Mouse (Mus musculus) limb, embryonic 10.5 days (tissue): ENCODE data around the gene Ptprg. TPM values are rescaled to one million over a fixed set of nuclear protein-coding genes. Genes with fewer than 3 reads are reported as not detected.

Experiments
- DNase-seq: peaks from one replicate; pipeline ENCODE4 v3.0.0-alpha.2; 2017; ENCODE audit warnings: low spot score
- H3K27ac ChIP-seq: fragments of 300-500 bp; sonication (generic); 2 replicates; pipeline ENCODE4 v1.5.1; 2016; ENCODE audit warnings: mild to moderate bottlenecking
- H3K27me3 ChIP-seq: fragments of 300-500 bp; sonication (generic); 2 replicates; pipeline ENCODE4 v1.6.1; 2016; ENCODE audit warnings: low read depth, mild to moderate bottlenecking; ENCODE audit not compliant: poor library complexity, severe bottlenecking
- H3K36me3 ChIP-seq: fragments of 300-500 bp; sonication (generic); 2 replicates; pipeline ENCODE4 v1.6.1; 2016; ENCODE audit warnings: mild to moderate bottlenecking, moderate library complexity
- H3K4me1 ChIP-seq: fragments of 300-500 bp; sonication (generic); 2 replicates; pipeline ENCODE4 v1.6.1; 2016
- H3K4me3 ChIP-seq: fragments of 300-500 bp; sonication (generic); 2 replicates; pipeline ENCODE4 v1.5.1; 2016; ENCODE audit warnings: mild to moderate bottlenecking, moderate library complexity
- H3K9me3 ChIP-seq: fragments of 300-500 bp; sonication (generic); replicated peaks from 2 replicates; pipeline ENCODE4 v1.6.1; 2016; ENCODE audit warnings: mild to moderate bottlenecking
- WGBS: fragments of 180-500 bp; shearing (Covaris S2); methylation state at CpG from one replicate; pipeline ENCODE4 v1.1.7; 2016; 5-methylcytosine and 5-hydroxymethylcytosine counted together
- polyA plus RNA-seq: library from polyadenylated mRNA; unstranded; fragments of >200 nt; fragmentation: Nextera tagmentation; extraction: Ambion mirVana; gene quantifications from 2 replicates; pipeline ENCODE4 v1.2.1, GENCODE M21; 2016

Gene Ptprg
- polyA plus RNA-seq, 1 experiment from 2014 or later: 40.3 TPM

DNA sequence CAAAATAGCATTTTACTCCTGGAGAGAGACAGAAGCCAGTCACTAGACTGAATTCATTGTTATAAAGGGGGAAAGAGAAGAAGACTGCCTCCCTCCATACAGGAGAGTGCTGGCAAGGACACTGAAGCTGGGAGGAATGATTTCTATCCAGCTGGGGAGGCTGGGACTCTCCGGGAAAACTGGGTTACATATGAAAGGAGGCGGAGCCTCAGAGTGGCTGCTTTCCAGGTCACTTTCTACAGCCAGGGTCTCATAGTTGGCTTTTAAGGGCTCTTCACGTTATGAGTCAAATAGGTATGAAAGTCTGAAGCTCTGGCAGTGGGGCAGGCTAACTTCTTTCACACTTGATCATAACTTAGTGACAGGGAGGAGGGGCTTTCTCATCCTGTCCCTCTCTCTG lies 129.1 kb downstream of the Ptprg start:
- H3K9me3 ChIP-seq: no peaks in the 10 kb centered on the region
- no peaks in the 10 kb centered on the region for H3K27me3 ChIP-seq
- WGBS: 26% methylated on average over 3 of the region's 3 CpGs
- no peaks in the 10 kb centered on the region for H3K36me3 ChIP-seq
- peak overlapping the region; percentile 64 for H3K27ac ChIP-seq
- peaks cover 45% of the 10 kb centered on the region for H3K4me1 ChIP-seq
- H3K4me3 ChIP-seq: no peak overlapping the region
- DNase-seq: no peak

GRCm38 (mm10) chr14:11683386-11684081 lies 130.2 kb downstream of the Ptprg start:
- Histone ChIP-seq H3K27ac (peak overlapping the region; percentile 64), H3K9me3 (no peaks in the 10 kb centered on the region), H3K4me1 (peaks cover 53% of the 10 kb centered on the region), H3K36me3 (no peaks in the 10 kb centered on the region), H3K27me3 (no peaks in the 10 kb centered on the region), H3K4me3 (no peak overlapping the region)
- peak; percentile 50 for DNase-seq
- 18% methylated on average over 10 of the region's 10 CpGs for WGBS

DNA sequence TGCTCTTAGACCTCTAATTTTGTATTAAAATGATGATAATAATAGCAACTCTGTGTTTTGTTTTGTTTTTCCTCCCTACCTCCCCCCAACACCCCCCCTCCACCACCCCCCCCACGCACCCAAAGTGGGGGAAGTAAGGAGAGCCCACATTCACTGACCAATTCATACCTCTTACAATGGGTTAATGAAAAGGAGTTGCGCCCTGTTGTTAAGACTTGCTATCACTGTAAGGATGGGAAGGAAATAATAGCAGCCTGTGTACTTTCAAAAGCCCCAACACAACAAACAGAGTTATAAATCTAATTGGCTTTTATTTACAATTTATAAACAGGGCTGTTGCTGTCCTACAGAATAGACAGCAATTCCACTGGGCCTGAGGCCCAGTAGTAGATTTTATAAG lies 130.8 kb downstream of the Ptprg start:
- H3K4me3 ChIP-seq: no peak overlapping the region
- WGBS: 38% methylated on average over 2 of the region's 2 CpGs
- no peaks in the 10 kb centered on the region for H3K36me3 ChIP-seq
- H3K9me3 ChIP-seq: no peaks in the 10 kb centered on the region
- peak overlapping the region; percentile 64; the same call in 1 of the 2 replicates for H3K27ac ChIP-seq
- no peak for DNase-seq
- peaks cover 57% of the 10 kb centered on the region for H3K4me1 ChIP-seq
- no peaks in the 10 kb centered on the region for H3K27me3 ChIP-seq

DNA sequence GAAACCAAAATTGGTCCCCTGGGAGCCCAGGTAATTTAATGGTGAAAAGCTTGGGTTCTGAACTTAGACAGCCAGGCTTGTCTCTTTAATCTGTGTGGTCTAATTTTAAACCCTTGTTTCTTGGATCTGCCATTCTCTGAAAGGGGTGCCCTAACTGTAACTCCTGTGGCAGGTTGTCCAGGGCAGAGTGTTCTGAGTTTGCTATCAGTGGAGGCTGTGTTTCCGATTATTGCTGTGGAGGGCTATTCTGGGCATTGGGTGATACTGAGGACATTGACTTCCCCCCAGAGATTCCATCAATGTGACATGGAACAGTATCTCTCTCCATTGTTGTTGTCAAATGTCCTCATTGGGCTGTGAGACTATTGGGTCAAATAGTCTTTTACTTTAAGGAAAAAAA lies 134.2 kb downstream of the Ptprg start:
- H3K4me3 ChIP-seq: no peak overlapping the region
- WGBS: 68% methylated on average over 1 of the region's 1 CpGs
- H3K36me3 ChIP-seq: no peaks in the 10 kb centered on the region
- peaks cover 41% of the 10 kb centered on the region for H3K4me1 ChIP-seq
- H3K27ac ChIP-seq: no peak overlapping the region
- no peaks in the 10 kb centered on the region for H3K27me3 ChIP-seq
- no peak for DNase-seq
- H3K9me3 ChIP-seq: no peaks in the 10 kb centered on the region

GRCm38 (mm10) chr14:11688142-11688541 lies 134.8 kb downstream of the Ptprg start:
- DNase-seq: no peak
- H3K36me3 ChIP-seq: no peaks in the 10 kb centered on the region
- WGBS: 61% methylated on average over 6 of the region's 6 CpGs
- H3K4me3 ChIP-seq: no peak overlapping the region
- no peaks in the 10 kb centered on the region for H3K27me3 ChIP-seq
- no peak overlapping the region for H3K27ac ChIP-seq
- no peaks in the 10 kb centered on the region for H3K9me3 ChIP-seq
- H3K4me1 ChIP-seq: peaks cover 35% of the 10 kb centered on the region

GRCm38 (mm10) chr14:11690066-11690465 lies 136.7 kb downstream of the Ptprg start:
- 95% methylated on average over 1 of the region's 1 CpGs for WGBS
- no peaks in the 10 kb centered on the region for H3K9me3 ChIP-seq
- no peaks in the 10 kb centered on the region for H3K36me3 ChIP-seq
- H3K27me3 ChIP-seq: no peaks in the 10 kb centered on the region
- H3K4me1 ChIP-seq: peaks cover 18% of the 10 kb centered on the region
- DNase-seq: no peak
- no peak overlapping the region for H3K4me3 ChIP-seq
- no peak overlapping the region for H3K27ac ChIP-seq

DNA sequence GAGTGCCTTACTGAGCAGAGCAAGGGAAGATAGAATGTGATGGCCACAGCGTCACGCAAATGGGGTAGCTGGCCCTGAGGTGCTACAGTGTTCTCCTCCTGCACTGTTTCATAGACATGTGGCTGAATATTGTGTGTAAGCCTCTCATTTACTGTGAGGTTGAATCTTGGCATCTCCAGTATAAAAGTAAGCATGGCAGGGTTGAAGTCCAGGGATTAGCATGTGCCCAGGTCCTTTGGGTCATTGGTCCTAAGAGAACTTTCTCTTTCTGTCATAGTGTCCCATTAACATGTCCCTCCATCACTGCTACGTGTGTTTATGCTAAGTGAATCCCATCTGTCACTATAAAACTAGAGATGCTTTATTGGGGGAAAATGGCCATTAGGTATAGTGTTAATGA lies 138.2 kb downstream of the Ptprg start:
- Histone ChIP-seq H3K4me1 (peaks cover 21% of the 10 kb centered on the region), H3K4me3 (no peak overlapping the region), H3K27me3 (no peaks in the 10 kb centered on the region), H3K9me3 (no peaks in the 10 kb centered on the region), H3K36me3 (no peaks in the 10 kb centered on the region), H3K27ac (no peak overlapping the region)
- 82% methylated on average over 3 of the region's 3 CpGs for WGBS
- DNase-seq: no peak

DNA sequence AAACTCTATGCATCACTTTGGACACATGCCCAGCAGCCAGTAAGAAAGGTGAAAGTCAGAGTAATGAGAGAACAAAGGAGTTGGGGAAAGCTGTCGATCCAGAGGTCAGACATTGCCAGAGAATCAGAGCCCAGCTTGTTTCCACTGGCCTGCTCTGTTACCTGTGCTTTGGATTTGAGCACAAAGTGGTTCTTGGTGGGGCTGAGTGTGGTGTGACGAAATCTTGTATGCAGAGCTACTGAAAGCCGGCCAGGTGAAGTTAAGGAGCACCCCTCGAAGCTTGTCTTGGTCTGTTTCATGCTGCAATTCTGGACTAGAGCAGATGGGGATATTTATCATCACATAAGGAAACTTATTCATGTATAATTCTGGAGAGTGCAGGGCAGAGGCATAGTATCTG lies 145.5 kb downstream of the Ptprg start:
- 84% methylated on average over 4 of the region's 4 CpGs for WGBS
- Histone ChIP-seq H3K9me3 (no peaks in the 10 kb centered on the region), H3K27ac (no peak overlapping the region), H3K4me3 (no peak overlapping the region), H3K27me3 (no peaks in the 10 kb centered on the region), H3K36me3 (no peaks in the 10 kb centered on the region), H3K4me1 (peaks cover 60% of the 10 kb centered on the region)
- DNase-seq: no peak

DNA sequence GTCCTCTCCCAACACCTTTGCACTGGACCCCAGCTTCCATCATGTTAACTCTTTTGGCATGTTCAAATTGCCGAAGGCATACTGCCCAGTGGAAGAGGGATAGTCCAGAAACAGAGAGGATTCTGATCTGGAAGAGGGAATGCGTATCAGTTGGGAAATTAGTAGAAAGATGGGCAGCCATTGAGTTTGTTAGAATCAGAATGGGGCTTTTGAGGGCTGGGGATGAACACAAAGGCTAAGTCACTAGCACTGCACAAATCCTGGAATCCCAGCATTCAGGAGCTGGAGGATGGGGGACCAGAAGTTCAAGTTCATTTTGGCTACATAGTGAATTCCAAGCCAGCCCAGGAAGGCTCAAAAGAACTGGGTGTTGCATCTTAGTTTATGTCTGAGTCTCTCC lies 146.3 kb downstream of the Ptprg start:
- no peaks in the 10 kb centered on the region for H3K27me3 ChIP-seq
- 91% methylated on average over 2 of the region's 2 CpGs for WGBS
- no peak for DNase-seq
- H3K9me3 ChIP-seq: no peaks in the 10 kb centered on the region
- H3K36me3 ChIP-seq: no peaks in the 10 kb centered on the region
- H3K27ac ChIP-seq: no peak overlapping the region
- H3K4me1 ChIP-seq: peaks cover 62% of the 10 kb centered on the region
- no peak overlapping the region for H3K4me3 ChIP-seq

DNA sequence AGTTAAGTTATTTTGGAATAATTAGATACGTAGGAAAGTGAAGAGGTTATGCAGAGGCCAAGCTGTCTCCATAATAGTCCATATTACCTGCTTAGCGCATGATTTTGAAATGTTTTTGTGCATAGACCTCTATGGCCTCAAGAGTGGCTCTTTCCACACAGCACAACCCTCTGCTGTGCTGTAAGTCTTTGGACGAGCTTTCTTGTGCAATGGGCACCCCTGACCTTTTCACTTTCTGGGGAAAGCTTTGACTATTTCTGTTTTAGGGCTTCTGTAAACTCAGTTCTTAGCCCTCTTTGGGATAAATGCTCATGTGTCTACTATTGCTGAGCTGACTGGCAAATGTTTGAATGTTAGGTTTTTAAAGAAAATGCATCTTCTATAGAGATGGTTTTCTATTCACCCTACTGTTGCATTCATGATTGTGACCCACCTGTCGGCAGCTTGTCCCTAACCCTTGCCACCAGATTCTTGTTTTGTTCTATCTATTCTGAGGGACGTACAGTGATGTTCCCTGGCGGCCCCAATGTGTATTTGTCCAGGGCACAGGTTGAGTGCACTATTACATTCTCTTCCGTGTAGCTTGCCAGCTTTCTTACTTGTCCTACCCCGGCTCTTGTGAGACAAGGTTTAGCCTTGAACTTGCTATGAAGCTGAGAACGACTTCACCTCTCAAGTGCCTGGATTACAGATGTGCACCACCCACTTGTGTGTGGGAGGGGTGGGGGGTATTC lies 148.4 kb downstream of the Ptprg start:
- peak overlapping the region; percentile 82; the same call in 1 of the 2 replicates for H3K27ac ChIP-seq
- H3K27me3 ChIP-seq: no peaks in the 10 kb centered on the region
- peaks cover 65% of the 10 kb centered on the region for H3K4me1 ChIP-seq
- 85% methylated on average over 9 of the region's 9 CpGs for WGBS
- H3K36me3 ChIP-seq: no peaks in the 10 kb centered on the region
- no peak for DNase-seq
- no peak overlapping the region for H3K4me3 ChIP-seq
- H3K9me3 ChIP-seq: no peaks in the 10 kb centered on the region

DNA sequence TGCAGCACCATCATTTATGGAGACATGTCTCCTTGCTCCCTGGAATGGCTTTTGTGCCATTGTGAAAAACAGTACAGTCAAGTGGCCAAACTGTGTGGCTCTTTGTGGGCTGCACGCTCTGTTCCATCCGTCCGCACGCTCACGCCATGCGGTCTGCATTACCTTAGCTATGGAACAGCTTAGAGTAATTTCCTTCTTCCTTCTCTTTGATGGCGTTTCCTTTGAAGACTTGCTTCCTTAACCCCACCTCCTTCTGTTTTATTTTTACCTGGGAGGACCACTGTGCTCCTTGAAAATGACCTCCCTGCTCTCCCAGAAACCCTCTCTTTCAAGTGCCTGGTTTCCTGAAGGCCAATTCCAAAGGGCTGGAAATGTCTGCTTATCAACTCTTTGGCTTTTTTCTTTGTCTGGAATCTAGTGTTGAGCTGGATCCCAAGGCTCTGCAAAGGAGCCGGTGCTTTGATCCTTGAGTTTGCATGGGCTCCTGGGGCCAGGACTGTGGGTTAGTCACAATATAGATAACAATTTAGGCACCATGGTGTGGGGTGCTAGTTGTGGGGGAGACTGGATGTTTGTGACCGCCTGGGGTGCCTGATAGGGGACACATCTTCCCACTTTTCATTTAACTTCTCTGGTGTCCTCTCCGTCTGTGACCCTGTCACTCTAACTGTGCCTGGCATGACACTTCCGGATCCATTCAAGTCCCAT lies 149.6 kb downstream of the Ptprg start:
- Histone ChIP-seq H3K27ac (peak overlapping the region; percentile 82), H3K36me3 (no peaks in the 10 kb centered on the region), H3K4me3 (0 out of 2 replicates have a peak overlapping the region, but pooled peaks have one; percentile 13), H3K27me3 (no peaks in the 10 kb centered on the region), H3K4me1 (peaks cover 62% of the 10 kb centered on the region), H3K9me3 (no peaks in the 10 kb centered on the region)
- DNase-seq: peak; percentile 63
- WGBS: 32% methylated on average over 11 of the region's 11 CpGs

DNA sequence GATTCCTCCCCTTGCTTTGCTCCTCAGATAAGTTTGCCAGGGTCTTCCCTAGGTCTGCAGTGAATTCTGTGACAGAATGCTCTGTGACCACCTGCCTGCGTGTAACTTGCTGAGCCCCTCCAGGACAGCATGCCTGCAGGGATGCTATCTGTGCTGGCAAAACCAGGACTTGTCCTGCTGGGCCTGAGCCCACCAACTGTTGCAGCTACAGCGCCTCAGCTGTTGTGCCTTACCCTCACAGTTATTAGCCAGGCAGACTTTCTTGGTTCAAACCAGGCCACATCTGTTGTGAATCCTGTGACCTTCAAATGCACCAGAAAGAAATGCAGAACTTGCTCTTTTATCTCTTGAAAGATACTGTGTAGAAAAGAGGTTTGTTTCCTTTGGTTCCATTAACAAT lies 151.5 kb downstream of the Ptprg start:
- WGBS: 41% methylated on average over 2 of the region's 2 CpGs
- no peaks in the 10 kb centered on the region for H3K9me3 ChIP-seq
- H3K36me3 ChIP-seq: no peaks in the 10 kb centered on the region
- no peak overlapping the region for H3K4me3 ChIP-seq
- DNase-seq: no peak
- no peaks in the 10 kb centered on the region for H3K27me3 ChIP-seq
- peaks cover 66% of the 10 kb centered on the region for H3K4me1 ChIP-seq
- H3K27ac ChIP-seq: peak overlapping the region; percentile 59; the same call in 1 of the 2 replicates

DNA sequence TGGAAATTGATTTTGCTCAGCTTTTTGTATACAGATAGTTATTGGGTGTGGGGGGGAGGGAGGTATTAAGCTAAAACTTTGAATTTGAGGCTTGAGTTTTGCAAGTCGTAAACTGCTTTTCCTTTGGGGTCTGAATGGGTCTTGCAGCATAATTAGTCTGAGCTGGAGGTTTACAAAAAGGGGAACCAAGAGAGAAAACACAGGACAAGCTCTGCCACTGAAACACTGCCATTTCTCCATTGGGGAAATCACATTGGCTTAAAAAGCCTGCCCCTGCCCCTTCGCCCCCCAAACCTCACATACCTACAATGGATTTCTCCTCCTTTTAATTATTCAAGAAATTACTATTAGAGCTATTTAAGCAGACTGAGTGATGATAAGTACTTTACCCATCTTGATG lies 156.0 kb downstream of the Ptprg start:
- DNase-seq: no peak
- no peak overlapping the region for H3K27ac ChIP-seq
- no peaks in the 10 kb centered on the region for H3K27me3 ChIP-seq
- H3K36me3 ChIP-seq: peaks cover 3% of the 10 kb centered on the region; the same call in 1 of the 2 replicates
- H3K9me3 ChIP-seq: no peaks in the 10 kb centered on the region
- H3K4me1 ChIP-seq: peaks cover 28% of the 10 kb centered on the region
- 68% methylated on average over 2 of the region's 2 CpGs for WGBS
- no peak overlapping the region for H3K4me3 ChIP-seq
